Mouse (Mus musculus) midbrain, embryonic 11.5 days (tissue): Measurements from ENCODE around the gene Usp17lc. TPM values are rescaled to one million over a fixed set of nuclear protein-coding genes. Genes with fewer than 3 reads are reported as not detected.

Experiments used
- microRNA-seq: library from miRNA; unstranded; fragments of <30 nt; microRNA quantifications from one replicate; pipeline ENCODE4, GENCODE M21; 2017
- polyA plus RNA-seq: library from polyadenylated mRNA; unstranded; fragments of >200 nt; fragmentation: Nextera tagmentation; extraction: Ambion mirVana; gene quantifications from 2 replicates; pipeline ENCODE4 v1.2.1, GENCODE M21; 2014

Usp17lc gene
- polyA plus RNA-seq, 1 experiment from 2014 or later: not detected

Small RNA genes lying within 50 kb of the gene (microRNA-seq; reads per million reads assigned to microRNA genes)
- not detected for gene Gm25774

Other genes starting within 250 kb of the Usp17lc start
- gene Olfr591, start 236.7 kb upstream of the Usp17lc start, polyA plus RNA-seq: not detected in 2 replicates
- gene Olfr592, start 230.3 kb upstream of the Usp17lc start, polyA plus RNA-seq: not detected in 2 replicates
- not detected in 2 replicates for gene Olfr593, start 203.2 kb upstream of the Usp17lc start, polyA plus RNA-seq
- gene Olfr594, start 198.1 kb upstream of the Usp17lc start, polyA plus RNA-seq: not detected in 2 replicates
- not detected in 2 replicates for gene Usp17ld, start 162.6 kb upstream of the Usp17lc start, polyA plus RNA-seq
- not detected in 2 replicates for gene Olfr596, start 109.4 kb upstream of the Usp17lc start, polyA plus RNA-seq
- not detected in 2 replicates for gene Olfr597, start 98.8 kb upstream of the Usp17lc start, polyA plus RNA-seq
- gene Olfr598, start 91.5 kb upstream of the Usp17lc start, polyA plus RNA-seq: not detected in 2 replicates
- not detected in 2 replicates for gene Olfr599, start 79.2 kb upstream of the Usp17lc start, polyA plus RNA-seq
- gene Olfr600, start 65.4 kb upstream of the Usp17lc start, polyA plus RNA-seq: not detected in 2 replicates
- gene Olfr601, start 52.4 kb upstream of the Usp17lc start, polyA plus RNA-seq: not detected in 2 replicates
- not detected in 2 replicates for gene Olfr603, start 28.9 kb upstream of the Usp17lc start, polyA plus RNA-seq
- gene Olfr605, start 30.4 kb downstream of the Usp17lc start, polyA plus RNA-seq: not detected in 2 replicates
- not detected in 2 replicates for gene Olfr606, start 34.0 kb downstream of the Usp17lc start, polyA plus RNA-seq
- not detected in 2 replicates for gene Olfr607, start 49.1 kb downstream of the Usp17lc start, polyA plus RNA-seq
- gene Olfr608, start 54.8 kb downstream of the Usp17lc start, polyA plus RNA-seq: not detected in 2 replicates
- not detected in 2 replicates for gene Olfr609, start 83.0 kb downstream of the Usp17lc start, polyA plus RNA-seq
- not detected in 2 replicates for gene Olfr610, start 97.0 kb downstream of the Usp17lc start, polyA plus RNA-seq
- not detected in 2 replicates for gene Olfr611, start 105.8 kb downstream of the Usp17lc start, polyA plus RNA-seq
- gene Olfr612, start 127.6 kb downstream of the Usp17lc start, polyA plus RNA-seq: not detected in 2 replicates
- gene Olfr613, start 133.0 kb downstream of the Usp17lc start, polyA plus RNA-seq: not detected in 2 replicates
- not detected in 2 replicates for gene Olfr615, start 141.0 kb downstream of the Usp17lc start, polyA plus RNA-seq
- not detected in 2 replicates for gene Olfr616, start 154.1 kb downstream of the Usp17lc start, polyA plus RNA-seq
- not detected in 2 replicates for gene Olfr617, start 158.0 kb downstream of the Usp17lc start, polyA plus RNA-seq
- gene Olfr618, start 175.0 kb downstream of the Usp17lc start, polyA plus RNA-seq: not detected in 2 replicates
- not detected in 2 replicates for gene Olfr619, start 185.5 kb downstream of the Usp17lc start, polyA plus RNA-seq
- not detected in 2 replicates for gene Olfr620, start 197.5 kb downstream of the Usp17lc start, polyA plus RNA-seq
- gene Olfr622, start 227.6 kb downstream of the Usp17lc start, polyA plus RNA-seq: not detected in 2 replicates
- gene Olfr623, start 248.6 kb downstream of the Usp17lc start, polyA plus RNA-seq: not detected in 2 replicates